Mouse (Mus musculus) midbrain, postnatal 0 days (tissue): Measurements from ENCODE around the gene Hspb11. TPM values are rescaled to one million over a fixed set of nuclear protein-coding genes. Genes with fewer than 3 reads are reported as not detected.

ENCODE experiments used
- ATAC-seq: fragments of 200-750 bp; cut with Nextera tagmentation; 2 replicates; pipeline ENCODE4 v1.8.0; 2017; ENCODE audit warnings: moderate number of reproducible peaks, mild to moderate bottlenecking, moderate TSS enrichment, moderate library complexity; ENCODE audit not compliant: low FRiP score
- DNase-seq: peaks from one replicate; pipeline ENCODE4 v3.0.0-alpha.2; 2015; ENCODE audit warnings: low spot score
- H3K27ac ChIP-seq: fragments of 300-500 bp; sonication (generic); 2 replicates; pipeline ENCODE4 v1.5.1; 2014; ENCODE audit warnings: low read depth, mild to moderate bottlenecking, low read length, mixed read lengths
- H3K27me3 ChIP-seq: fragments of 300-500 bp; sonication (generic); 2 replicates; pipeline ENCODE4 v1.6.1; 2014; ENCODE audit warnings: low read length, control low read depth, mixed read lengths; ENCODE audit not compliant: insufficient read depth
- H3K36me3 ChIP-seq: fragments of 300-500 bp; sonication (generic); 2 replicates; pipeline ENCODE4 v1.6.1; 2014; ENCODE audit warnings: low read length, control low read depth, mixed read lengths; ENCODE audit not compliant: insufficient read depth
- H3K4me1 ChIP-seq: fragments of 300-500 bp; sonication (generic); 2 replicates; pipeline ENCODE4 v1.6.1; 2014; ENCODE audit warnings: mild to moderate bottlenecking, control low read depth, antibody characterized with exemption, low read length, mixed read lengths; ENCODE audit not compliant: insufficient read depth
- H3K4me2 ChIP-seq: fragments of 300-500 bp; sonication (generic); 2 replicates; pipeline ENCODE4 v1.6.1; 2014; ENCODE audit warnings: low read depth, mild to moderate bottlenecking, low read length, mixed read lengths; ENCODE audit not compliant: poor library complexity, severe bottlenecking
- H3K4me3 ChIP-seq: fragments of 300-500 bp; sonication (generic); 2 replicates; pipeline ENCODE4 v1.5.1; 2014; ENCODE audit warnings: low read depth, mild to moderate bottlenecking, low read length, moderate library complexity
- H3K9ac ChIP-seq: fragments of 300-500 bp; sonication (generic); replicated peaks from 2 replicates; pipeline ENCODE4 v1.6.1; 2014; ENCODE audit warnings: mild to moderate bottlenecking, low read length, moderate library complexity, mixed read lengths; ENCODE audit not compliant: poor library complexity, severe bottlenecking
- H3K9me3 ChIP-seq: fragments of 300-500 bp; sonication (generic); 2 replicates; pipeline ENCODE4 v1.6.1; 2016; ENCODE audit warnings: low read length, control low read depth
- CTCF ChIP-seq: IDR thresholded peaks from 2 replicates; pipeline ENCODE4 v1.5.1; 2016; ENCODE audit warnings: antibody characterized with exemption, mild to moderate bottlenecking
- WGBS: fragments of 180-500 bp; shearing (Covaris S2); extraction: QIAGEN DNeasy Blood & Tissue Kit; methylation state at CpG from one replicate; pipeline ENCODE4 v1.1.7; 2014; 5-methylcytosine and 5-hydroxymethylcytosine counted together
- polyA plus RNA-seq: library from polyadenylated mRNA; unstranded; fragments of >200 nt; fragmentation: Nextera tagmentation; extraction: Ambion mirVana; gene quantifications from 2 replicates; pipeline ENCODE4 v1.2.1, GENCODE M21; 2015
- total RNA-seq: library from RNA; depleted of rRNA; stranded (reverse); fragments of >200 nt; gene quantifications from 2 replicates; pipeline ENCODE4 v1.2.3, GENCODE M21; 2014; rRNA removed

The Hspb11 gene
- total RNA-seq: 10.6 and 12.8 TPM in 2 replicates
- 29.7 and 33.2 TPM in 2 replicates for polyA plus RNA-seq

DNA sequence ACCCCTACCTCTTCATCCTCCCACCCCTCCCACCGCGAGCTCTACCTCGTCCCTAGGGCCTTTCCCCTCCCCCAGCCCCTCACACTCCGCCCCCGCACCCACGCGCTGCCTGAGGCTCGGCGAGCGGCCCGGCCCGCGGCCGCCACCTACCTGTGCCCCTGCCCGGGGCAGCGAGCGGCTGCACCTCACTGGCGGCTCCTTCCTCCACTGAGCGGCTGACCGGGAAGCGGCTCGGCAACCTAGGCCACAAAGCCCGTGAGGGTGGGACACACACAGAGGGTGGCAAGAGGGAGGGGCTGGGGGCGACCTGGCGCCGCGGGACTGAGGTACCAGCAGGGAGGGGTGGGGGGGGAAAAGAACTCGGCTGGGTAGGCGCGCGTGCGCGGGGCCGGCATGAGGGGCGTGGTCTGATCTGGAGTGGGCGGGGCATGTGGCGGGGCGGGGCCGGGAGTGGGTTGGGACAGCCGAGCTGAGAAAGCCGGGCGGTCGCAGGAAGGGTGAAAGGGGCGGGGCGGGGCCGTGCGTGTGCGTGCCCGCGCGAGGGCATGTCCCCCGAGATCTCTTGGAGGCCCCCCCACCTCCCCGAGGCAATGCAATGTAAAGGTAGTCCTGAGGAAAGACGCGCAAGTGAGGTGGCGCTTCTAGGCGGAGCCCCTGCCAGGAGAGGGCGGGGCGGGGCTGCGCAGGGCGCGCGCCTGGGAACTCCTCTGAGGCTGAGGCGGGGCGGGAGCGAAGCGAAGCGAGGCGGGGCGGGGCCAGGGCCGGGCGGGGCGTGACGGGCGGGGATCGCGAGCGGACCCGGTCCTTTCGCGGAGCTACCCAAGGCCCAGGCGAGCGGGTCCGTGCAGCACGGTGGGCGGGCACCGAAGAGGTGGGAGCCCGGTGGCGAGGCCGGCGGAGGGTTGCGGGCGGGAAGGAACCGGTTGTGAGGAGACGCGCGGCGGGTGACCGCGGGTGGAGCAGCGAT is at the start of gene Hspb11, which contains the start of gene Lrrc42:
Hspb11 (plus strand) TSS at position 469 of the 967 bp plus-strand sequence.
Lrrc42 (minus strand) TSS at position 408 of the 967 bp plus-strand sequence.
- H3K9me3 ChIP-seq: no peaks in the 10 kb centered on the region
- peak; percentile 58 for TF ChIP-seq CTCF
- peak within 1 kb of the TSS; percentile 84 for H3K9ac ChIP-seq
- WGBS: under 1% methylated on average over 95 of the region's 101 CpGs
- H3K4me2 ChIP-seq: peak within 1 kb of the TSS; percentile 62
- H3K27me3 ChIP-seq: no peaks in the 10 kb centered on the region
- H3K4me3 ChIP-seq: peak within 1 kb of the TSS; percentile 89
- DNase-seq: peak; percentile 95
- peak within 1 kb of the TSS; percentile 85 for H3K27ac ChIP-seq
- no peaks in the 10 kb centered on the region for H3K36me3 ChIP-seq
- H3K4me1 ChIP-seq: peaks cover 5% of the 10 kb centered on the region; the same call in 1 of the 2 replicates
- ATAC-seq: peak; percentile 94

DNA sequence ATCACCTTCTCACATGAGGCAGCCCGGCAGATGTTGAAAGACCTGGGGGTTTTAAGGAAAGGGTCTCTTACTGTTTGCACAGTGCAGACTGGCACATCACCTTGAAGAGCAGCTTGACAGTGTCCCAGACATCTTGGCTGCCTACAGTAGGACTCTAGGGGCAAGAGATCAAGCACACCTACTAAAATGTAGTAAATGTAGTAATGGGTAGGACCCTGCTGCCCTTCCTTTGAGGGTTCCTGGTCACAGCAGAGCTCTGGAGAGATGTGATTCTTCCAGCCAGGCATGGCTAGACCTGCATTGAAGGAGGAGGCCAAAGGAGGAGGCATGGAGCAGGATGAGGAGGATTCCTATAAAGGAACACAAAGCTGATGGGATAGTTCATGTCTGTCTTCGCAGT is 46.4 kb upstream of the Hspb11 start:
- ATAC-seq (no peak), DNase-seq (no peak)
- H3K27me3 ChIP-seq: no peaks in the 10 kb centered on the region
- H3K9me3 ChIP-seq: no peaks in the 10 kb centered on the region
- no peak overlapping the region for H3K4me3 ChIP-seq
- no peak overlapping the region for H3K9ac ChIP-seq
- 98% methylated on average over 2 of the region's 2 CpGs for WGBS
- no peak overlapping the region for H3K4me2 ChIP-seq
- H3K4me1 ChIP-seq: no peaks in the 10 kb centered on the region
- no peak for TF ChIP-seq CTCF
- no peak overlapping the region for H3K27ac ChIP-seq
- peaks cover 42% of the 10 kb centered on the region for H3K36me3 ChIP-seq

DNA sequence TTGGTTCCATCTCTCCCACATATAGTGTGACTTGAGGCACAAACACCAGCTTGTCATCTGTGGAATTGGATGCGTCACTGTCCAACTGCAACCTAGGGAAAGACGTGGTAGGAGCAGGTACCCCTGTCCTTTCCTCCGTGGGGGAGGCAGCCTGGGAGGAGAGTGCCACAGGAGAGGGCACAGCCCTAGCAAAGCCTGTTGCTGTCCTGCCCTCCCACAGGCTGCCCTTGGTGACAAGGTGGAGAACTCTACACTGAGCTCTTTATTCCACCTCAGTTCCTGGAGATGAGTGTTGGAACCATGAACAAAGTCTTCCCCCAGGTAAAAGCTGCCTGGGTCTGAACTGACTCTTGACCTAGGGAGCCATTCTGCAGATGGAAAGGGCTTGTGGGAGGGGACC is 44.5 kb upstream of the Hspb11 start, which contains the start of gene Ldlrad1:
Ldlrad1 (plus strand) TSS at position 301 of the 400 bp plus-strand sequence.
- no peak for TF ChIP-seq CTCF
- Histone ChIP-seq H3K27me3 (no peaks in the 10 kb centered on the region), H3K9me3 (no peaks in the 10 kb centered on the region), H3K27ac (no peak within 1 kb of the TSS), H3K4me1 (no peaks in the 10 kb centered on the region), H3K4me3 (no peak within 1 kb of the TSS), H3K4me2 (no peak within 1 kb of the TSS), H3K36me3 (peaks cover 32% of the 10 kb centered on the region), H3K9ac (no peak within 1 kb of the TSS)
- ATAC-seq (no peak), DNase-seq (no peak)
- 94% methylated on average over 3 of the region's 3 CpGs for WGBS

DNA sequence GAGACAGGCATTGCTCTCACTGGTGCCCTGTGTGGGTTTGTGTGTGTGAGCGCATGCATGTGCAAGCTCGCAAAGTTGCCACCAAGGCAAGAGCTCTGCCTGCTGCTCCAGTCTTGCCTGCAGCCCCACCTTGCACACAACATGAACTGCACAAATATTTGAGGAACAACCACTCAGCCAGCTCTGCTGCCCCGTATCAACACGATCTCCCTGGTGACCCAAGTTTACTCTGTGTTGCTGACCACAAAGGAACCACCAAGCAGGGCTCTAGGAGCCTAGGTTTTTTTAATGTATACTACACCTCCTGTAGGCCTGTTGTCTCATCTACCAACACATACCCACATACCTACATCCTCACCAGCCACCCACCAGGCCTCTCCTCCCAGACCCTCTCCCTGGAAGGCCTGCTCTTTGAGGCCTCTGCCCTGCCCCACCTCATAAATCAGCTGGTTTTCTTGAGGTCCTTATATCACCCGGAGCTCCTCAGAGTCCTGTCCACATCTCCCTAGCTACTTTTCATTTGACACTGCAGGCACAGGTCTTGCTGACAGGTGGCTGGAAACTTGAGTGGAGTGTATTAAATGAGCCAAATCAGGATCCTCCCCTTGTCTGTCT is 42.8 kb upstream of the Hspb11 start:
- H3K27ac ChIP-seq: no peak overlapping the region
- ATAC-seq (no peak), DNase-seq (no peak)
- H3K9ac ChIP-seq: no peak overlapping the region
- 85% methylated on average over 5 of the region's 5 CpGs for WGBS
- H3K4me2 ChIP-seq: no peak overlapping the region
- no peaks in the 10 kb centered on the region for H3K27me3 ChIP-seq
- no peak for TF ChIP-seq CTCF
- H3K9me3 ChIP-seq: no peaks in the 10 kb centered on the region
- no peaks in the 10 kb centered on the region for H3K4me1 ChIP-seq
- no peak overlapping the region for H3K4me3 ChIP-seq
- H3K36me3 ChIP-seq: peaks cover 18% of the 10 kb centered on the region

DNA sequence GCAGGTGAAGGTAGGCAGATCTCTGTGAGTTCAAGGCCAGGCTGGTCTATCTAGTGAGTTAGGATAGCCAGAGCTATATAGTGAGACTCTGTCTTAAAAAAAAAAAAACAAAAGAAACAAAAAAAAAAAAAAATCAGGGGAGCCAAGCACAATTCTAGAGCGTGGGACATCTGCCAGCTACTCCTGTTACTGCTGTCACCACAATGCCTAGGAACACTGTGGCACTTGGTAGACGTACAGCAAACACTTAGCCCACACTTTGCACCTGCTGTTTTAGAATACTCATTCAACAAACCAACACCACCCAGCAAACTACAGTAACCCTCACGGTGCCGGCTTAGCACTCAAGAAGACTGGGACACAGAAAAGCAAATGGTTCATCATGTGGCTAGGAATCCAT is 41.9 kb upstream of the Hspb11 start:
- Histone ChIP-seq H3K9ac (no peak overlapping the region), H3K9me3 (no peaks in the 10 kb centered on the region), H3K27ac (no peak overlapping the region), H3K4me2 (no peak overlapping the region), H3K4me3 (no peak overlapping the region), H3K36me3 (peaks cover 15% of the 10 kb centered on the region), H3K27me3 (no peaks in the 10 kb centered on the region), H3K4me1 (no peaks in the 10 kb centered on the region)
- DNase-seq (no peak), ATAC-seq (no peak)
- 62% methylated on average over 4 of the region's 4 CpGs for WGBS
- no peak for TF ChIP-seq CTCF
